Mouse (Mus musculus): ENCODE results near the gene Map4k3.
"Not testable (repeated sequence)": the region's sequence is repeated elsewhere in the genome, so short reads cannot be mapped to it uniquely, and the experiment has no call there.

The Map4k3 gene

GRCm38 (mm10) chr17:80728062-80728858 lies at the start of gene Map4k3:
Gene Map4k3 (minus strand): TSS chr17:80728485.
- peak; percentile 68 for DNase-seq (ENCODE audit: low read depth, low spot score)

- DNase-seq (ENCODE audit: low read depth, low spot score): no peak
Measured at GRCm38 (mm10) chr17:80777581-80777980, 49.3 kb upstream of the Map4k3 start.

- DNase-seq (ENCODE audit: low read depth, low spot score): no peak
Measured at GRCm38 (mm10) chr17:80775178-80775788, 47.0 kb upstream of the Map4k3 start.

DNA sequence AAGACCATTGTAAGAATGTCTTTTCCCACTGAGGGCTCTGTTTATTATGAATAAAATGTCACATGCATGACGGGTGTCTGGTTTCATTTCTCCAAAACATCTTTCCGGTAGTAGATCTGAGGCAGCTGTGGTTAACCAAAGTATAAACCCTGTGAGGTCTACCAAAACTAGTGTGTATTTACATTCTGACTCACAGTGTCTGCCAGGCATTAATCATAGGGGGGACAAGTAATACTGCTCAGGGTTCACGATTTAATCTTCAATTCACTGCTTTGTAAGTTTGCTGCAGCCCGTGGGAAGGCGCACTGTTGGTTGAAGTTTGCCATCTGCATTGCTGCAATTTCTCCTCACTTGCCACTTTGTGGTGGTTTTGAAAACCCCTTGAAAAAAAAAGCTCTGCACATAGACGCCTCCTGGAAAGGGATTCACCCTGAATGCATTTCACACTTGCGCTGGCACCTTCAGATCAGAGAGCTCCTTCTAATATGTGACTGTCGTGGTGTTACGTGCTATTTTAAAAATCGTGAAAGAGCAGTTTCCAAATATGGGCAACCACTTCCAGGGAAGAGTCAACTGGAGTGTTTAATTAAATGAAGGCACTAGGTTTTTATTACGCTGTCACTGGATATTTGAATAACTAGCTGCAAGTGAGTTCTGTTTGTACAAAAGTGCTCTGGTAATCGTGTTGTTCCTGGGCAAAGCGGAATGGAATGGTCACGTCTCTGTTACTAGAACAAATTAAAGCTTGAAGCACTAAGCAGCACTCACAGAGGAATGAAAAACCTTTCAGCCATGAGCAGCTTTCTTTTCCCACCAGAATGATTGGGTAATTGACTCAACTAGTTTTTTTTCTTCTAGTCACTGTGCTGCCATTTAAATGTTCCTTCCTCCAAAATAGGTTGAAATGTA lies 44.5 kb upstream of the Map4k3 start:
- DNase-seq (ENCODE audit: low read depth, low spot score): no peak

- DNase-seq (ENCODE audit: low read depth, low spot score): no peak
Measured at GRCm38 (mm10) chr17:80770065-80770464, 41.8 kb upstream of the Map4k3 start.

GRCm38 (mm10) chr17:80765204-80765603 lies 36.9 kb upstream of the Map4k3 start:
- DNase-seq (ENCODE audit: low read depth, low spot score): peak; percentile 30

DNA sequence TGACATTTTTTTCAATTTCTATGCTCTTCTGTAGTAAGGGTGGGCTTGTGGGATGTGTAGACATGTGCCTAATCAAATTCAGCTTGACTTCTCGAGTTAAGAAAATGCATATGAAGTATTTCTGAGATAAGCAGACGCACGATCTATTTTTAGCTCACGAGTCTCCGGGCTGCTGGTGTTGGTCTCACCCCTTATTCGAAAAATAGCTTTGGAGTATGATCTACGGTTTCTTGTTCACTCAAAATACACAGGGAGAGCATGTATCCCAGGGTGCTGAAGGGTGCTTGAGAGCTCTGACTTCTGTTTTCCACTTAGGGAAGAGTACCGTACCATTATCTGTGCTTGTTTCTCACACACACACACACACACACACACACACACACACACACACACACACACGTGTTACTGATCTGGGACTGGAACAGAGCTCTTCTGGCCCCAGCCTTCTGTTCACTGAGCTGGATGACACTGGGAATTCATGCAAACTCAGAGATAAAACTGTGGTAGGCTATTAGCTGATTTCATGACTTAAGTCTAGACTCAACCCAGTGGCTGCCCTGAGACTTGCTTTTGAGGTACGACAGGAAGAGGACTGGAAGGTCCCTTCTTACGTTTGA lies 34.9 kb upstream of the Map4k3 start:
- no peak for DNase-seq (ENCODE audit: low read depth, low spot score)

DNA sequence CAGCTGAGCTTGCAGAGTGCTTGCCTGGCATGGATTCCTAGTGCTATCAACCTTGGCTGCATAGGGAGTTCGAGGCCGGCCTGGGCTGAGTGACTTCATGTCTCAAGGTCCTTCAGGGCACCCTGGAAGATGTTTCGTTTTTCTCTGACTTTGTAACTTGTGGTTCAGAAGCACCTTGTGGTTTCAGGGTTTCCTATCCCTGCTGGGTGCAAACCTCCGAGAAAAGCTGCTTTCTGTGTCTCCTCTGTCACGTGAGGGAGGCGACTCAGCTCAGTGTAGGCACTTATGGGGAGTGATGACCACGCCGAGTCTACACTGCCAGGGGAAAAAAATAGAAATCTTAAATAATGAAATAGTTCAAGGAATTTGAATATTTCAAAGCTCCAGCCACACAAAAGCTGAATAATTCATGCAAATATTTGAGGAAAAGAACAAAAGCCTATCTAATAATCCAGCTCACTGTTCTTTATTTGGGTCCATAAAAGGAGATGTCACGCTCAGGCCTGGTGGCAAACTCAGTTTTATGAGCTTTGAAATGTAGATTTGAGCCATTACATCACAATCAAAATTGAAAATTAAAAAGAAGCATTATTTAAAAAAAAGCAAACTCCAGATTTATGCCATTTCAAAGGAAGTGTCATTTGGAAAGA lies 34.2 kb upstream of the Map4k3 start:
- no peak for DNase-seq (ENCODE audit: low read depth, low spot score)

GRCm38 (mm10) chr17:80761191-80761590 lies 32.9 kb upstream of the Map4k3 start:
- DNase-seq (ENCODE audit: low read depth, low spot score): not testable (repeated sequence)

DNA sequence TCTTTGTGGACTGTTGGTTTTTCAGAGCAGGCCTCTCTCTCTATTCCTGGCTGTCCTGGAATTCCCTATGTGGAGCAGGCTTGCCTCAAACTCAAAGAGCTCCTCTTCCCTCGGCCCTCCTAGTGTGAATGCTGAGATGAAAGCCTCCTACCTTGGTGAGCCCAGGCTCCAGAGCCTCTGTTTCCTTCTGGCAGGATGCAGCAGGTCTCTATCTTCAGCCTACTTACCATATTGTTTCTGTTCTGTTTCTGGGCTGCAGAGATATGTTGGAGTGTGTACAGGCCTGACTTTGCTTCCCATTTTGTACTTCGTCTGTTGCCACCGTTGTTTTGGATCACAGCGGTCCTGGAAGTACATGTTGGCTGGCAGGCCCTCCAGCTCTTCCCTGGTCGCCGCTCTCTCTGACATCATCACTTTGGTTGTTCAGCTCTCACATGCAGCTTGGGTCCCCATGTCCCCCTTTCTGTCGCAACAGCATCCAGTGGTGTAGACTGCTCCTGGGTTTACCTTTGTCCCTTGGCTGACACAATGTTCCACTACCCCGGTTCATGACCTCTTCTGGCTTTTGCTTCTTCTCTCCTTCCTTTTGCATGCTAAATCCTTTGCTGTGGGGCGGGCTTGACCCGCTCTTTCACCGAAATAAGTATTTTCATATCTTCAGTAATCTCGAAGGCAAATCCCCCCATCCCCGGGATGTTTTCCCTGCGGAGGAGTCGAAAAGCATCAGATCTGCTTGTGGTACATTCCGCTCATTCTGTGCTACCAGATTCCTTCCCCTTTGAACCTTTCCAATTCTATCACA lies 32.3 kb upstream of the Map4k3 start:
- no peak for DNase-seq (ENCODE audit: low read depth, low spot score)

GRCm38 (mm10) chr17:80756043-80756442 lies 27.8 kb upstream of the Map4k3 start:
- DNase-seq (ENCODE audit: low read depth, low spot score): no peak

- DNase-seq (ENCODE audit: low read depth, low spot score): no peak
Measured at GRCm38 (mm10) chr17:80755076-80755871, 27.0 kb upstream of the Map4k3 start.

GRCm38 (mm10) chr17:80754589-80754988 lies 26.3 kb upstream of the Map4k3 start:
- no peak for DNase-seq (ENCODE audit: low read depth, low spot score)

- DNase-seq (ENCODE audit: low read depth, low spot score): peak; percentile 72
Measured at GRCm38 (mm10) chr17:80752466-80752865, 24.2 kb upstream of the Map4k3 start.

DNA sequence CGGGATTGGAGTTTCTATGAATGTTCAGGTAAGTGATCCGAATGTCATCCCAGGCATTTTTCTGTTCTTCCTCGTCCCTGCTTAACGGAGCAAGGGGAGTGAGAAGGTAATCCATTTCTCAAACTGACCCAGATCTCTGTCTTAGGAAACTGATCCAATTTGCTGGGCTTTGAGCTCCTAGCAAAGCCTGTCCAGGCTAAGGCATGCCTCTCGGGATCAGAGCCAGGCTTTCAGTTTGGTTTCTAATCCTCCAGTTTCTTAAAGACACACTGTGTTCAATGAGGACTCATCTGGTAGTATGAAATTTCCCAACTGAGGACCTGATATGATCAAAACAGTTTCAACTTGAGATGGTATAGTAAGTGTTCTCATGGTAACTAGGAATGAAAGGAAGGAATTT lies 11.1 kb upstream of the Map4k3 start:
- no peak for DNase-seq (ENCODE audit: low read depth, low spot score)

DNA sequence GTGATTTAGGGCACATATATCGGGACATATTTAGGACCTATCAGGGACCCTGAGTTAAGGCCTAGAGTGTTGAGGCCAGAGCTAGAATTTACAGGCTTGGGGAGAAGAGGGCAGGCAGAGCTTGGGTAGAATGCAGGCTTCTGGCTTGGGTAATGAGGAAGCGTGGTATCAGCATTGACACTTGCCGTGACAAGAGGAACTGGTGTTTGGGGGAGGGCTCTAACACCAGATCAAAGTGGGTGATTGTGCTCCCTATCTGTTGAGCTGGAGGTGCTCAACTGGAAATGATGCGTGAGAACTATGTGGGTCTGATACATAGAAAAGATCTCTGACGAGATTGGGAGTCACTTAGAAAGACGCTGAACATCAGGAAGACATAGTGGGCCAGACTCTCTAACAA lies 6.4 kb upstream of the Map4k3 start:
- DNase-seq (ENCODE audit: low read depth, low spot score): no peak

- no peak for DNase-seq (ENCODE audit: low read depth, low spot score)
Measured at GRCm38 (mm10) chr17:80733121-80733800, 5.0 kb upstream of the Map4k3 start.

GRCm38 (mm10) chr17:80732256-80732655 lies 4.0 kb upstream of the Map4k3 start:
- DNase-seq (ENCODE audit: low read depth, low spot score): no peak

GRCm38 (mm10) chr17:80730283-80730682 lies 2.0 kb upstream of the Map4k3 start:
- DNase-seq (ENCODE audit: low read depth, low spot score): not testable (repeated sequence)

Measured in forelimb bud, embryonic 11.5 days (tissue).